Mouse (Mus musculus) spleen, adult 2 months (tissue): ENCODE measurements around the gene Klhdc8b. TPM values are rescaled to one million over a fixed set of nuclear protein-coding genes. Genes with fewer than 3 reads are reported as not detected.

Experiments
- DNase-seq, 2 experiments: peaks; one replicate each; pipeline versions ENCODE4 v3.0.0 to v3.0.0-alpha.2; 2012 to 2021; ENCODE audit warnings: low spot score in 2 of 2, low read depth in 1 of 2
- H3K27ac ChIP-seq: fragments of 200-500 bp; 2 replicates; pipeline ENCODE4 v1.5.1; 2012; ENCODE audit warnings: low read length, inconsistent platforms; ENCODE audit not compliant: insufficient read depth
- H3K27me3 ChIP-seq: fragments of 200-500 bp; 2 replicates; pipeline ENCODE4 v1.6.1; 2012; ENCODE audit warnings: mild to moderate bottlenecking, moderate library complexity, low read length, inconsistent platforms; ENCODE audit not compliant: control insufficient read depth, insufficient read depth
- H3K36me3 ChIP-seq: fragments of 200-500 bp; 2 replicates; pipeline ENCODE4 v1.6.1; 2012; ENCODE audit warnings: mild to moderate bottlenecking, low read length, inconsistent platforms; ENCODE audit not compliant: control insufficient read depth, insufficient read depth
- H3K4me1 ChIP-seq: fragments of 200-500 bp; 2 replicates; pipeline ENCODE4 v1.6.1; 2011; ENCODE audit warnings: inconsistent platforms; ENCODE audit not compliant: control insufficient read depth, insufficient read depth, insufficient read length
- H3K4me3 ChIP-seq: fragments of 200-500 bp; 2 replicates; pipeline ENCODE4 v1.5.1; 2011; ENCODE audit warnings: mild to moderate bottlenecking, inconsistent platforms; ENCODE audit not compliant: insufficient read depth, insufficient read length; ENCODE audit errors: extremely low read depth
- CTCF ChIP-seq: fragments of 200-500 bp; IDR thresholded peaks from 2 replicates; pipeline ENCODE4 v1.5.1; 2011; ENCODE audit warnings: mild to moderate bottlenecking, inconsistent platforms; ENCODE audit not compliant: insufficient read depth, insufficient read length, insufficient replicate concordance; ENCODE audit errors: extremely low read depth
- POLR2A ChIP-seq: fragments of 200-500 bp; IDR thresholded peaks from 2 replicates; pipeline ENCODE4 v1.6.1; 2011; ENCODE audit warnings: low read depth, low read length, inconsistent platforms
- WGBS: fragments of 180-500 bp; shearing (Covaris S2); methylation state at CpG from one replicate; pipeline ENCODE4 v1.1.7; 2018; 5-methylcytosine and 5-hydroxymethylcytosine counted together
- polyA plus RNA-seq: library from polyadenylated mRNA; depleted of rRNA; stranded (reverse); fragments of >200 nt; gene quantifications from 2 replicates; pipeline ENCODE4 v1.2.3, GENCODE M21; 2012

Gene Klhdc8b
- polyA plus RNA-seq, 1 experiment, result 22.2 TPM

GRCm38 (mm10) chr9:108481520-108482210 is 20.3 kb upstream of the Klhdc8b start:
- TF ChIP-seq POLR2A (no peak), CTCF (no peak)
- Histone ChIP-seq H3K36me3 (no peaks in the 10 kb centered on the region), H3K27me3 (no peaks in the 10 kb centered on the region), H3K4me1 (no peaks in the 10 kb centered on the region), H3K27ac (no peak overlapping the region), H3K4me3 (no peak overlapping the region)
- 94% methylated on average over 19 of the region's 19 CpGs for WGBS
- no peak for DNase-seq

- Histone ChIP-seq H3K4me3 (no peak overlapping the region), H3K27me3 (no peaks in the 10 kb centered on the region), H3K4me1 (no peaks in the 10 kb centered on the region), H3K36me3 (no peaks in the 10 kb centered on the region), H3K27ac (no peak overlapping the region)
- DNase-seq, result no peak
- TF ChIP-seq POLR2A, result no peak
- no peak for TF ChIP-seq CTCF
- WGBS, result 93% methylated on average over 28 of the region's 28 CpGs
Observed at GRCm38 (mm10) chr9:108480813-108481519, 19.6 kb upstream of the Klhdc8b start.

GRCm38 (mm10) chr9:108479721-108480351 is 18.5 kb upstream of the Klhdc8b start, which contains the start of gene Lamb2:
Lamb2 (plus strand) TSS chr9:108479736.
- Histone ChIP-seq H3K4me1 (no peaks in the 10 kb centered on the region), H3K27ac (peak within 1 kb of the TSS; percentile 23; the same call in 1 of the 2 replicates), H3K27me3 (no peaks in the 10 kb centered on the region), H3K36me3 (no peaks in the 10 kb centered on the region), H3K4me3 (peak within 1 kb of the TSS; percentile 43; the same call in 1 of the 2 replicates)
- TF ChIP-seq CTCF, result no peak
- TF ChIP-seq POLR2A, result no peak
- DNase-seq, result no peak
- WGBS, result 44% methylated on average over 10 of the region's 10 CpGs

DNA sequence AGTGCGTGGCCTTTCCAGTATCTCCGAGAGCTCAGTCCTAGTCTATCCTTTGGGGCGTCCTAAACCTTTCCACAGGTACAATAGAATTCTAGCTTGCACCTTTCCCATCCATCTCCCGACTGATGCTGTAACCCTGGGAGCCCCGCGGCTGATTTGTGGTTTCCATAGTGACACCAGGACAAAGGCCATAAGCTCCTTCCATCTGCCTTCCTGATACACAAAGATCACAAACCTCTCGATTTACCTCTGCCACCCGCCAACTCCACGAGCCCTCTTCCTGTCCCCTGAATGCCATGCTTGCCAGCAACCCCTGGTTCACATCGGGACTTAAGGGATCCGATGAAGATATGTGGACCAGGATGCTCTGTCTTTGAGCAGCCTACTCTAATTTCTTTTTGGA is 17.9 kb upstream of the Klhdc8b start:
- no peak overlapping the region for H3K27ac ChIP-seq
- no peak overlapping the region for H3K4me3 ChIP-seq
- DNase-seq, result no peak
- H3K27me3 ChIP-seq, result no peaks in the 10 kb centered on the region
- 52% methylated on average over 11 of the region's 11 CpGs for WGBS
- no peaks in the 10 kb centered on the region for H3K4me1 ChIP-seq
- no peaks in the 10 kb centered on the region for H3K36me3 ChIP-seq
- no peak for TF ChIP-seq CTCF
- TF ChIP-seq POLR2A, result no peak

DNA sequence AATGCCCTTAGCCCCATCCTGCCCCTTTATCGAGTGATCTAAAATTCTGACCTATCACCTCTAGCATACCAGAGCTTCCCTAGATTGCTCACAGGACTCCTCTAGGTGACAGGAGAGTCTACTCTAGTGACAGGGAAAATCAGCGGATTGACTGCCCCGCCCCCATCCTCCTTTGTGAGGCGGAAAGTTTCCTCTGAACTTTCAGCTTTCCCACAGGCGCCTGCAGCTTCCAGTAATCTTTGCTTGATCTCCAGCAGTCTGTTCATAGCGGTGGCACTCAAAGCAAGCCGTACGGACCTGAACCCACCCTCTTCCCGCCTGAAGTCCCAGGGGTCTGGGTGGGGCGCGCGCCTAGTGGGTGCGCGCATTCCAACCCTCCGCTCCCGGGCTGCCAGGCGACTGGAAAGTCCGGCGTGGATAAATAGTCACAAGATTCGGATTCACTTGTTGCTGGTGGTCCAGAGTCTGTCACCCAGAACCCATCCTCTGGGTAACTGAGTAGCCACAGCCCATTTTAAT is 17.3 kb upstream of the Klhdc8b start:
- TF ChIP-seq POLR2A (no peak), CTCF (no peak)
- Histone ChIP-seq H3K4me1 (no peaks in the 10 kb centered on the region), H3K36me3 (no peaks in the 10 kb centered on the region), H3K4me3 (peak overlapping the region; percentile 39; the same call in 1 of the 2 replicates), H3K27me3 (no peaks in the 10 kb centered on the region), H3K27ac (peak overlapping the region; percentile 20; the same call in 1 of the 2 replicates)
- DNase-seq, result no peak
- 5% methylated on average over 20 of the region's 20 CpGs for WGBS

- DNase-seq, result no peak
- 27% methylated on average over 1 of the region's 1 CpGs for WGBS
- no peaks in the 10 kb centered on the region for H3K27me3 ChIP-seq
- H3K4me1 ChIP-seq, result no peaks in the 10 kb centered on the region
- no peak overlapping the region for H3K4me3 ChIP-seq
- no peak overlapping the region for H3K27ac ChIP-seq
- no peaks in the 10 kb centered on the region for H3K36me3 ChIP-seq
- no peak for TF ChIP-seq POLR2A
- TF ChIP-seq CTCF, result no peak
Observed at GRCm38 (mm10) chr9:108474528-108474927, 13.1 kb upstream of the Klhdc8b start.
